Mouse (Mus musculus): ENCODE results near the gene Tent5c. TPM values are rescaled to one million over a fixed set of nuclear protein-coding genes. Genes with fewer than 3 reads are reported as not detected.
"Not testable (repeated sequence)": the region's sequence is repeated elsewhere in the genome, so short reads cannot be mapped to it uniquely, and the experiment has no call there.

Gene Tent5c
- polyA plus RNA-seq, 1 experiment from 2014 or later: 5.7 TPM

GRCm38 (mm10) chr3:100430731-100431130, 58.4 kb downstream of the Tent5c start:
- 77% methylated on average over 1 of the region's 1 CpGs for WGBS
- H3K9me3 ChIP-seq: no peaks in the 10 kb centered on the region

GRCm38 (mm10) chr3:100430101-100430500, 59.0 kb downstream of the Tent5c start:
- H3K36me3 ChIP-seq: no peaks in the 10 kb centered on the region
- H3K4me2 ChIP-seq (replicated peaks): no peak overlapping the region
- no peak overlapping the region for H3K9ac ChIP-seq
- H3K4me1 ChIP-seq: no peaks in the 10 kb centered on the region
- ATAC-seq (ENCODE audit: low FRiP score, low read depth): no peak
- 96% methylated on average over 5 of the region's 5 CpGs for WGBS
- H3K27ac ChIP-seq: no peak overlapping the region
- H3K9me3 ChIP-seq: no peaks in the 10 kb centered on the region
- H3K27me3 ChIP-seq (replicated peaks): no peaks in the 10 kb centered on the region
- no peak overlapping the region for H3K4me3 ChIP-seq

More at GRCm38 (mm10) chr3:100430731-100431130, 58.4 kb downstream of the Tent5c start:
- no peaks in the 10 kb centered on the region for H3K27me3 ChIP-seq (replicated peaks)
- no peaks in the 10 kb centered on the region for H3K36me3 ChIP-seq
- no peak overlapping the region for H3K4me3 ChIP-seq
- no peak overlapping the region for H3K9ac ChIP-seq
- H3K4me2 ChIP-seq (replicated peaks): no peak overlapping the region
- ATAC-seq (ENCODE audit: low FRiP score, low read depth): no peak
- H3K4me1 ChIP-seq: no peaks in the 10 kb centered on the region
- H3K27ac ChIP-seq: no peak overlapping the region

GRCm38 (mm10) chr3:100429667-100430066, 59.5 kb downstream of the Tent5c start:
- Histone ChIP-seq H3K9me3 (no peaks in the 10 kb centered on the region), H3K9ac (no peak overlapping the region), H3K4me2 (replicated peaks) (no peak overlapping the region), H3K27ac (no peak overlapping the region), H3K27me3 (replicated peaks) (no peaks in the 10 kb centered on the region), H3K4me1 (no peaks in the 10 kb centered on the region), H3K4me3 (no peak overlapping the region), H3K36me3 (no peaks in the 10 kb centered on the region)
- WGBS: 78% methylated on average over 4 of the region's 4 CpGs
- ATAC-seq (ENCODE audit: low FRiP score, low read depth): no peak

GRCm38 (mm10) chr3:100427548-100427947, 61.6 kb downstream of the Tent5c start:
- no peak overlapping the region for H3K4me3 ChIP-seq
- no peak overlapping the region for H3K4me2 ChIP-seq (replicated peaks)
- no peaks in the 10 kb centered on the region for H3K4me1 ChIP-seq
- H3K9ac ChIP-seq: no peak overlapping the region
- no peak for ATAC-seq (ENCODE audit: low FRiP score, low read depth)
- 68% methylated on average over 6 of the region's 6 CpGs for WGBS
- H3K27ac ChIP-seq: no peak overlapping the region
- no peaks in the 10 kb centered on the region for H3K36me3 ChIP-seq
- H3K27me3 ChIP-seq (replicated peaks): no peaks in the 10 kb centered on the region
- no peaks in the 10 kb centered on the region for H3K9me3 ChIP-seq

GRCm38 (mm10) chr3:100422392-100423167, 66.5 kb downstream of the Tent5c start:
- Histone ChIP-seq H3K36me3 (no peaks in the 10 kb centered on the region), H3K4me1 (peaks cover 4% of the 10 kb centered on the region; the same call in 1 of the 2 replicates), H3K9me3 (no peaks in the 10 kb centered on the region), H3K27me3 (replicated peaks) (no peaks in the 10 kb centered on the region), H3K9ac (no peak overlapping the region), H3K27ac (no peak overlapping the region), H3K4me3 (no peak overlapping the region), H3K4me2 (replicated peaks) (no peak overlapping the region)
- WGBS: 66% methylated on average over 10 of the region's 10 CpGs
- 0 out of 2 replicates have a peak, but pooled peaks have one; percentile 37 for ATAC-seq (ENCODE audit: low FRiP score, low read depth)

DNA sequence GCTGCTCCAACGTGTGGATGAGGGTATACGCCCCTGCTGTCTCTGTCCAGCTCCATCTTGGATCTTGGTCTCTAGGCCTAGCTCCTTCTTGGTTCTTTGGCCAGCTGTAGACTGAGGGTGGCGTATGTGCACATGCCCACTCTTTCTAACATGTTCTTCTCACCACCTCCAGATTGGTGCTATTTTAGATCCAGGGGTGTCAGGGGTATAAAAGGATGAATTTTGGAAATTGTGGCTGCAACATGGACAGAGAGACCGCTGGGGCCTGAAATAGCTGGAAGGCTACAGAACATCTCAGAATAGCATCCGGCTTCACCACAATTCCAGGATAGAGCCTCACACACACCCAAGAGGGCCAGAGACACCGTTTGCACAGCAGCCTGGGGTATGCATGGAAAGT, 67.8 kb downstream of the Tent5c start:
- Histone ChIP-seq H3K36me3 (no peaks in the 10 kb centered on the region), H3K4me3 (no peak overlapping the region), H3K27me3 (replicated peaks) (no peaks in the 10 kb centered on the region), H3K27ac (no peak overlapping the region), H3K4me2 (replicated peaks) (no peak overlapping the region), H3K4me1 (peaks cover 7% of the 10 kb centered on the region; the same call in 1 of the 2 replicates), H3K9ac (no peak overlapping the region), H3K9me3 (no peaks in the 10 kb centered on the region)
- 90% methylated on average over 6 of the region's 6 CpGs for WGBS
- ATAC-seq (ENCODE audit: low FRiP score, low read depth): no peak

DNA sequence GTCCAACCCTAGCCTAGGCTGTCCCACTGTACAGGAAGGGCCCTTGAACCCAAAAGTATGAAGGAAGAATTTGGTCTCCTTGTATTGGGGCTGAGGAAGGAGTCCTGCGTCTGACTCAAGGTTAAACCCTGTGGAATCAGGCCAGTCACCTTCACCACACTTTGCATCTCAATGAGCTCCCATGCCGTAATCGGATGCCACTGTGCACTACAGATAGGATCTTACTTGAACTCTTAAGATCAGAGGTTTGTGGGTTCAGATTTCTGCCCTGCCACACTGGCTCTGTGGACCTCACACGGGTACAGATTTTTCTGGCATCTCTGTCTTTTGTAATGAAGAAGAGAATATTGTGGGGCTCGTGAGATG, 68.5 kb downstream of the Tent5c start:
- no peak overlapping the region for H3K27ac ChIP-seq
- H3K4me1 ChIP-seq: peaks cover 7% of the 10 kb centered on the region; the same call in 1 of the 2 replicates
- no peak overlapping the region for H3K9ac ChIP-seq
- no peaks in the 10 kb centered on the region for H3K27me3 ChIP-seq (replicated peaks)
- no peak overlapping the region for H3K4me3 ChIP-seq
- H3K9me3 ChIP-seq: no peaks in the 10 kb centered on the region
- ATAC-seq (ENCODE audit: low FRiP score, low read depth): no peak
- H3K36me3 ChIP-seq: no peaks in the 10 kb centered on the region
- 73% methylated on average over 5 of the region's 5 CpGs for WGBS
- H3K4me2 ChIP-seq (replicated peaks): no peak overlapping the region

GRCm38 (mm10) chr3:100419962-100420690, 69.0 kb downstream of the Tent5c start:
- no peaks in the 10 kb centered on the region for H3K27me3 ChIP-seq (replicated peaks)
- H3K4me1 ChIP-seq: peaks cover 7% of the 10 kb centered on the region; the same call in 1 of the 2 replicates
- 87% methylated on average over 10 of the region's 10 CpGs for WGBS
- H3K36me3 ChIP-seq: no peaks in the 10 kb centered on the region
- H3K4me2 ChIP-seq (replicated peaks): no peak overlapping the region
- no peaks in the 10 kb centered on the region for H3K9me3 ChIP-seq
- no peak overlapping the region for H3K9ac ChIP-seq
- no peak for ATAC-seq (ENCODE audit: low FRiP score, low read depth)
- no peak overlapping the region for H3K27ac ChIP-seq
- no peak overlapping the region for H3K4me3 ChIP-seq

GRCm38 (mm10) chr3:100418387-100418786, 70.7 kb downstream of the Tent5c start:
- H3K36me3 ChIP-seq: no peaks in the 10 kb centered on the region
- no peaks in the 10 kb centered on the region for H3K27me3 ChIP-seq (replicated peaks)
- 76% methylated on average over 1 of the region's 1 CpGs for WGBS
- ATAC-seq (ENCODE audit: low FRiP score, low read depth): peak; percentile 38; the same call in 1 of the 2 replicates
- no peak overlapping the region for H3K4me3 ChIP-seq
- H3K27ac ChIP-seq: no peak overlapping the region
- H3K4me1 ChIP-seq: peaks cover 7% of the 10 kb centered on the region; the same call in 1 of the 2 replicates
- H3K9me3 ChIP-seq: no peaks in the 10 kb centered on the region
- 0 out of 2 replicates have a peak overlapping the region, but pooled peaks have one; percentile 37 for H3K4me2 ChIP-seq (replicated peaks)
- no peak overlapping the region for H3K9ac ChIP-seq

GRCm38 (mm10) chr3:100417772-100418311, 71.3 kb downstream of the Tent5c start:
- Histone ChIP-seq H3K4me3 (no peak overlapping the region), H3K27ac (no peak overlapping the region), H3K9me3 (no peaks in the 10 kb centered on the region), H3K36me3 (no peaks in the 10 kb centered on the region), H3K4me2 (replicated peaks) (peak overlapping the region; percentile 37), H3K4me1 (peaks cover 7% of the 10 kb centered on the region; the same call in 1 of the 2 replicates), H3K9ac (no peak overlapping the region), H3K27me3 (replicated peaks) (no peaks in the 10 kb centered on the region)
- ATAC-seq (ENCODE audit: low FRiP score, low read depth): peak; percentile 59
- 20% methylated on average over 10 of the region's 10 CpGs for WGBS

GRCm38 (mm10) chr3:100415671-100416070, 73.5 kb downstream of the Tent5c start:
- H3K27ac ChIP-seq: no peak overlapping the region
- no peaks in the 10 kb centered on the region for H3K27me3 ChIP-seq (replicated peaks)
- H3K9me3 ChIP-seq: no peaks in the 10 kb centered on the region
- WGBS: 79% methylated on average over 5 of the region's 5 CpGs
- H3K4me1 ChIP-seq: peaks cover 7% of the 10 kb centered on the region; the same call in 1 of the 2 replicates
- H3K4me3 ChIP-seq: no peak overlapping the region
- H3K4me2 ChIP-seq (replicated peaks): no peak overlapping the region
- H3K36me3 ChIP-seq: no peaks in the 10 kb centered on the region
- no peak for ATAC-seq (ENCODE audit: low FRiP score, low read depth)
- no peak overlapping the region for H3K9ac ChIP-seq

- not testable (repeated sequence) for H3K27me3 ChIP-seq (replicated peaks); H3K4me1 ChIP-seq; H3K4me2 ChIP-seq (replicated peaks); H3K4me3 ChIP-seq; H3K9me3 ChIP-seq; H3K9ac ChIP-seq; ATAC-seq (ENCODE audit: low FRiP score, low read depth); H3K27ac ChIP-seq; H3K36me3 ChIP-seq
- WGBS: 97% methylated on average over 3 of the region's 3 CpGs
Measured at GRCm38 (mm10) chr3:100413586-100413985, 75.5 kb downstream of the Tent5c start.

Measured in neural tube, embryonic 12.5 days (tissue).